Mouse (Mus musculus) small intestine, adult 2 months (tissue): ENCODE data around the gene Cenps.

ENCODE experiments used
- CTCF ChIP-seq: fragments of 200-500 bp; IDR thresholded peaks from 2 replicates; pipeline ENCODE4 v1.5.1; 2012; ENCODE audit warnings: low read depth, mild to moderate bottlenecking, control low read depth, inconsistent platforms, low read length, moderate library complexity, mixed read lengths; ENCODE audit not compliant: insufficient replicate concordance, insufficient read length; ENCODE audit errors: extremely low read depth
- POLR2A ChIP-seq: fragments of 200-500 bp; IDR thresholded peaks from 2 replicates; pipeline ENCODE4 v1.6.1; 2012; ENCODE audit warnings: low read depth, mild to moderate bottlenecking, control low read depth, inconsistent platforms, low read length, moderate library complexity

DNA sequence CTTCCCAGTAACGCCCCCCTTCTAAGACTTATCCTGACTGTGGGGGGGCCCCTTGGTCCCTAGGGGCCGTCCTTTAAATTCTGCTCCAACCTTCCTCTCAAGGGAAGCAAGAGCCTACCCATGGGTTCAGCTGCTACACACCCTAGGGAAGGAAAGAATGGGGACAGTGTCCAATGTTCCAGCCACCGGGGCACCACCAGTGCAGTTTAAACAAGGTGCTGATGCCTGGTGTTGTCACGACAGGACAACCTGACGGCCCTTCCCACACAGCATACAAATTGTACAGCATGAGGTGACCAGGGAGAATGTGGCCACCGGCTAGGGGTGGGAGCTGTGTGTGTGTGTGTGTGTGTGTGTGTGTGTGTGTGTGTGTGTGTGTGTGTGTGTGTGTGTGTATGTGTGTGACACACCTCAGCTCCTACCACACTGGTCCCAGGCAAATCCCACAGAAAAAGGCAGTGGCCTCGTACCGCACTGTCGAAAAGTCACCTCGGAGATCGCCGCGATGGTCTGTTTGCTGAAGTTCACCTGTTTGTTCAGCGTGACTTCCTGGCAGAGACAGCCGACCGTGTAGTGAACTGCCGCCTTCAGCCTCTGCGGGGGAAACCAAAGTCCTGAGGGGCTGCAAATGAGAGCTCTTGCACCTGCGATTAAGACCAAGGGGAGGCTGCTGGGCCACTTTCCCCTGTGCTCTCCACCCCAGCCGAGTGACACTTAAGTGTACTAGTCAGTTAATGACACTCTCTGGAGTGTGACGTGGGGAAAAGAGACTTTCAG, 5.5 kb downstream of the Cenps start:
- TF ChIP-seq POLR2A (no peak), CTCF (no peak)
